ENCODE assay signal across 32 mouse cellular contexts in genomic region chr17:48359616-48360015, GRCm38 (mm10). TPM values are rescaled to one million over a fixed set of nuclear protein-coding genes. Genes with fewer than 3 reads are reported as not detected.
DNase-seq lines count a peak whose midpoint lies in the region; ATAC-seq and TF ChIP-seq lines count a peak whose summit lies in the region.
"Had no signal": no experiment of that assay in that cellular context is flagged by ENCODE, and none has a peak within 500 bp of the region (broad histone marks: within the 10 kb centered on the region; RNA-seq: fewer than 3 reads in every experiment).

TSS of gene Treml1 (plus strand) at chr17:48359916.

- ATAC-seq in liver, embryonic 14.5 days (ENCODE audit: insufficient read depth), result no peak
- ATAC-seq in CD4-positive, CD25-positive, alpha-beta regulatory T cell, adult 4 months, result no peak
- ATAC-seq: activated CD4-positive, CD25-positive, alpha-beta regulatory T cell, adult 4 months; forebrain, embryonic 16.5 days; intestine, embryonic 16.5 days; midbrain, embryonic 13.5 days had no signal

- H3K9me3 ChIP-seq in liver, embryonic 14.5 days (ENCODE audit: control insufficient read depth, low read length), result no peaks in the 10 kb centered on the region
- H3K9me3 ChIP-seq: embryonic facial prominence, embryonic 12.5 days; heart, embryonic 10.5 days; heart, embryonic 15.5 days; hindbrain, embryonic 13.5 days; midbrain, embryonic 13.5 days had no signal

- H3K4me3 ChIP-seq in spleen, adult 2 months (ENCODE audit: extremely low read depth, insufficient read depth, insufficient read length), result no peak within 1 kb of the TSS
- 0 out of 4 replicates have a peak within 1 kb of the TSS, but pooled peaks of 1 of the 2 experiments have one; percentile 2 for H3K4me3 ChIP-seq in liver, embryonic 14.5 days (ENCODE audit: insufficient read depth in 1 of 2, low read depth in 2 of 2, low read length in 2 of 2)
- H3K4me3 ChIP-seq: embryonic facial prominence, embryonic 12.5 days; heart, embryonic 10.5 days; heart, embryonic 15.5 days; hindbrain, embryonic 13.5 days; midbrain, embryonic 13.5 days had no signal

- H3K9ac ChIP-seq in liver, embryonic 14.5 days (replicated peaks), result peak within 1 kb of the TSS; percentile 23
- H3K9ac ChIP-seq: embryonic facial prominence, embryonic 12.5 days; heart, embryonic 15.5 days; hindbrain, embryonic 13.5 days; midbrain, embryonic 13.5 days had no signal

- TF ChIP-seq POLR2A in spleen, adult 2 months (IDR thresholded peaks at IDR 0.05; ENCODE audit: low read depth, low read length), result no peak

- no peak for TF ChIP-seq EP300 in liver, embryonic 14.5 days (IDR thresholded peaks at IDR 0.05; ENCODE audit: low read depth)

- no peak within 1 kb of the TSS for H3K27ac ChIP-seq in spleen, adult 2 months (ENCODE audit: insufficient read depth, low read length)
- no peak within 1 kb of the TSS for H3K27ac ChIP-seq in liver, embryonic 14.5 days
- H3K27ac ChIP-seq: embryonic facial prominence, embryonic 12.5 days; heart, embryonic 10.5 days; heart, embryonic 15.5 days; hindbrain, embryonic 13.5 days; kidney, postnatal 0 days; midbrain, embryonic 13.5 days had no signal

- no peaks in the 10 kb centered on the region for H3K36me3 ChIP-seq in spleen, adult 2 months (ENCODE audit: control insufficient read depth, insufficient read depth, low read length)
- no peaks in the 10 kb centered on the region for H3K36me3 ChIP-seq in liver, embryonic 14.5 days (replicated peaks; ENCODE audit: control insufficient read depth, insufficient read depth, low read depth)
- H3K36me3 ChIP-seq: embryonic facial prominence, embryonic 12.5 days; heart, embryonic 10.5 days; heart, embryonic 15.5 days; hindbrain, embryonic 13.5 days; midbrain, embryonic 13.5 days had no signal

- no peak for TF ChIP-seq CTCF in spleen, adult 2 months (IDR thresholded peaks at IDR 0.05; ENCODE audit: extremely low read depth, insufficient read depth, insufficient read length, insufficient replicate concordance)
- no peak for TF ChIP-seq CTCF in liver, embryonic 14.5 days (IDR thresholded peaks at IDR 0.05; ENCODE audit: low read depth)

- H3K4me2 ChIP-seq in liver, embryonic 14.5 days (ENCODE audit: low read depth), result peak within 1 kb of the TSS; percentile 23
- H3K4me2 ChIP-seq: embryonic facial prominence, embryonic 12.5 days; heart, embryonic 15.5 days; hindbrain, embryonic 13.5 days; midbrain, embryonic 13.5 days had no signal

- DNase-seq in spleen, adult 2 months (ENCODE audit: low read depth in 1 of 2, low spot score in 2 of 2), result no peak
- DNase-seq in spleen, postnatal 10 days (ENCODE audit: low spot score in 2 of 2), result no peak
- peak; percentile 40 for DNase-seq in NIH3T3 (ENCODE audit: low read depth)
- no peak for DNase-seq in liver, embryonic 14.5 days (ENCODE audit: low read depth in 3 of 3, low spot score in 3 of 3)
- no peak for DNase-seq in urinary bladder, postnatal 36 days (ENCODE audit: low spot score in 2 of 2)
- no peak for DNase-seq in urinary bladder, postnatal 14 days (ENCODE audit: low spot score)
- DNase-seq: adrenal gland, adult 2 months; cerebellum, adult 8-10 months; cerebellum, postnatal 25 days; embryo, embryonic 11 days; gastrocnemius, postnatal 10 days; heart, postnatal 36 days; kidney, adult 8-10 months; kidney, postnatal 4 days; left cerebral cortex, postnatal 4 days; lung, postnatal 36 days; retina, postnatal 1 day; right cerebral cortex, postnatal 14 days; thymus, adult 18-20 months; thymus, postnatal 25 days had no signal

- no peaks in the 10 kb centered on the region for H3K27me3 ChIP-seq in spleen, adult 2 months (ENCODE audit: control insufficient read depth, insufficient read depth, low read length)
- no peaks in the 10 kb centered on the region for H3K27me3 ChIP-seq in liver, embryonic 14.5 days (ENCODE audit: control insufficient read depth, insufficient read depth, low read length)
- H3K27me3 ChIP-seq: embryonic facial prominence, embryonic 12.5 days; heart, embryonic 15.5 days; hindbrain, embryonic 13.5 days; midbrain, embryonic 13.5 days had no signal

- WGBS in spleen, adult 2 months, result 51% methylated on average over 7 of the region's 7 CpGs
- WGBS in liver, embryonic 14.5 days (ENCODE audit: insufficient replicate concordance), result 24% methylated on average over 7 of the region's 7 CpGs

- H3K4me1 ChIP-seq in spleen, adult 2 months (ENCODE audit: control insufficient read depth, insufficient read depth, insufficient read length), result no peaks in the 10 kb centered on the region
- peaks cover 7 to 27% of the 10 kb centered on the region in 2 experiments for H3K4me1 ChIP-seq in liver, embryonic 14.5 days (replicated peaks; ENCODE audit: control insufficient read depth in 2 of 2, insufficient read depth in 2 of 2, low read length in 1 of 2)
- H3K4me1 ChIP-seq: embryonic facial prominence, embryonic 12.5 days; hindbrain, embryonic 13.5 days; midbrain, embryonic 13.5 days had no signal

RNA-seq across cellular contexts. Expression of gene Treml1, which starts in this region (rescaled TPM):
- polyA plus RNA-seq in spleen, adult 2 months (2012; rRNA removed), result 38.3 and 39.8 TPM in 2 replicates
- 16.2 and 16.4 TPM in 2 replicates for polyA plus RNA-seq in liver, embryonic 14.5 days (2012; rRNA removed)
- 13.9 and 20.3 TPM in 2 replicates for polyA plus RNA-seq in liver, embryonic 14.5 days (2014; fragmentation: Nextera tagmentation; extraction: Ambion mirVana)
- polyA plus RNA-seq in CD4-positive, CD25-positive, alpha-beta regulatory T cell, adult 4 months (2017; shearing (Covaris generic)), result not detected
- polyA plus RNA-seq: activated CD4-positive, CD25-positive, alpha-beta regulatory T cell, adult 4 months; neural tube, embryonic 14.5 days; small intestine, adult 2 months had no signal

Comparison
In these comparisons a context has a peak if more than half of its experiments do, and no peak if none do; other contexts are left out.
1. RNA of gene Treml1 (polyA plus RNA-seq): 38.3 to 39.8 TPM in spleen, adult 2 months and 13.9 to 20.3 TPM in liver, embryonic 14.5 days; not detected in CD4-positive, CD25-positive, alpha-beta regulatory T cell, adult 4 months; every median in the first group is over 10 times any median in the second.